Mouse (Mus musculus) liver, adult 2 months (tissue): ENCODE measurements around the gene Fbxl21. TPM values are rescaled to one million over a fixed set of nuclear protein-coding genes. Genes with fewer than 3 reads are reported as not detected.

Experiments used
- DNase-seq: peaks from one replicate; pipeline ENCODE4 v3.0.0-alpha.2; 2011; ENCODE audit warnings: low read depth, low spot score; ENCODE audit errors: extremely low read depth
- H3K27ac ChIP-seq: fragments of 200-500 bp; replicated peaks from 2 replicates; pipeline ENCODE4 v1.5.1; 2012; ENCODE audit warnings: low read depth, mild to moderate bottlenecking, control low read depth, inconsistent platforms, low read length; ENCODE audit not compliant: insufficient read depth
- H3K27me3 ChIP-seq: fragments of 200-500 bp; 2 replicates; pipeline ENCODE4 v1.6.1; 2012; ENCODE audit warnings: mild to moderate bottlenecking, moderate library complexity, low read length, inconsistent platforms; ENCODE audit not compliant: control insufficient read depth, insufficient read depth
- H3K36me3 ChIP-seq: fragments of 200-500 bp; 2 replicates; pipeline ENCODE4 v1.6.1; 2012; ENCODE audit warnings: low read length, inconsistent platforms; ENCODE audit not compliant: control insufficient read depth, insufficient read depth
- H3K4me1 ChIP-seq: fragments of 200-500 bp; 2 replicates; pipeline ENCODE4 v1.6.1; 2011; ENCODE audit warnings: low read length; ENCODE audit not compliant: control insufficient read depth, insufficient read depth
- H3K4me3 ChIP-seq: fragments of 200-500 bp; 2 replicates; pipeline ENCODE4 v1.5.1; 2011; ENCODE audit warnings: low read depth, mild to moderate bottlenecking, control low read depth, low read length, moderate library complexity; ENCODE audit not compliant: insufficient read depth
- H3K79me2 ChIP-seq: fragments of 200-500 bp; 2 replicates; pipeline ENCODE4 v1.6.1; 2012; ENCODE audit warnings: inconsistent platforms, mild to moderate bottlenecking, low read length, moderate library complexity; ENCODE audit not compliant: control insufficient read depth, insufficient read depth
- H3K9ac ChIP-seq: fragments of 200-500 bp; 2 replicates; pipeline ENCODE4 v1.6.1; 2012; ENCODE audit warnings: low read depth, mild to moderate bottlenecking, control low read depth, inconsistent platforms, low read length
- CTCF ChIP-seq: fragments of 200-500 bp; IDR thresholded peaks from 2 replicates; pipeline ENCODE4 v1.5.1; 2011; ENCODE audit warnings: low read depth, low read length, control low read depth
- POLR2A ChIP-seq: fragments of 200-500 bp; IDR thresholded peaks from 2 replicates; pipeline ENCODE4 v1.6.1; 2011; ENCODE audit warnings: low read length, control low read depth; ENCODE audit not compliant: insufficient read depth; ENCODE audit errors: extremely low read depth
- WGBS: fragments of 180-500 bp; shearing (Covaris S2); methylation state at CpG from one replicate; pipeline ENCODE4 v1.1.7; 2018; 5-methylcytosine and 5-hydroxymethylcytosine counted together
- polyA plus RNA-seq: library from polyadenylated mRNA; depleted of rRNA; stranded (reverse); fragments of >200 nt; gene quantifications from 2 replicates; pipeline ENCODE4 v1.2.3, GENCODE M21; 2012
- total RNA-seq: library from RNA; depleted of rRNA; stranded (reverse); fragments of >200 nt; gene quantifications from 2 replicates; pipeline ENCODE4 v1.2.3, GENCODE M21; 2014

Gene Fbxl21
- total and polyA plus RNA-seq, 2 experiments: 2.4 to 2.8 TPM

- TF ChIP-seq POLR2A (no peak), CTCF (no peak)
- Histone ChIP-seq H3K36me3 (no peaks in the 10 kb centered on the region; the same call in 1 of the 2 replicates), H3K79me2 (no peaks in the 10 kb centered on the region), H3K27me3 (no peaks in the 10 kb centered on the region), H3K4me1 (peaks cover 20% of the 10 kb centered on the region), H3K27ac (peak overlapping the region; percentile 6; the same call in 1 of the 2 replicates), H3K9ac (no peak overlapping the region), H3K4me3 (no peak overlapping the region)
- DNase-seq: peak; percentile 84
- 11% methylated on average over 4 of the region's 4 CpGs for WGBS
These were observed 27.1 kb downstream of the Fbxl21 start for GRCm38 (mm10) chr13:56549364-56549763.

GRCm38 (mm10) chr13:56550574-56550973 lies 28.3 kb downstream of the Fbxl21 start:
- Histone ChIP-seq H3K79me2 (no peaks in the 10 kb centered on the region), H3K4me3 (no peak overlapping the region), H3K36me3 (no peaks in the 10 kb centered on the region), H3K27ac (peak overlapping the region; percentile 39), H3K27me3 (no peaks in the 10 kb centered on the region), H3K9ac (no peak overlapping the region), H3K4me1 (peaks cover 20% of the 10 kb centered on the region)
- no peak for TF ChIP-seq CTCF
- no peak for TF ChIP-seq POLR2A
- DNase-seq: peak; percentile 99
- WGBS: 11% methylated on average over 1 of the region's 1 CpGs

- H3K79me2 ChIP-seq: no peaks in the 10 kb centered on the region
- H3K27ac ChIP-seq: no peak overlapping the region
- WGBS: 81% methylated on average over 6 of the region's 6 CpGs
- peaks cover 20% of the 10 kb centered on the region for H3K4me1 ChIP-seq
- H3K27me3 ChIP-seq: no peaks in the 10 kb centered on the region
- TF ChIP-seq CTCF: no peak
- no peak for TF ChIP-seq POLR2A
- no peak for DNase-seq
- H3K9ac ChIP-seq: no peak overlapping the region
- no peak overlapping the region for H3K4me3 ChIP-seq
- H3K36me3 ChIP-seq: no peaks in the 10 kb centered on the region
These were observed 29.4 kb downstream of the Fbxl21 start for GRCm38 (mm10) chr13:56551661-56552060.

DNA sequence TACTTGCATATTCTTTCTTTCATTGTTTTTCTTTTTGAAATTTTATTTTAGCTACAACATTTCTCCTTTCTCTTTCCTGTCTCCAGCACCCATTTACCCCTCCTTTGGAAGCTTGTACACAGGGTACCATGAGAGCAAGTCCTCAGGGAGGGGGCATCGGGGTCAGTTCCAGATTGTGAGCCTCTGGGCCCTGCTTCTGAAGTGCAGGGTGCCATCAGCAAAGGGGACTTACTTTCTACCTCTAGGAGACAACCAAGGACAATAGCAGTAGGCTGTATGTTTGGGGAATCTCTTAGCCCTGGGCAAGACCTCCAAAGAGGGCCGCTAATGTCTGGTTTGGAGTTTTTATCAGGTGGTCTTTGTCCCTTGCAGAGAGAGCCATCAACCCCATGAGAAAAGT lies 31.7 kb downstream of the Fbxl21 start:
- no peaks in the 10 kb centered on the region for H3K36me3 ChIP-seq
- no peak for DNase-seq
- H3K9ac ChIP-seq: no peak overlapping the region
- TF ChIP-seq POLR2A (no peak), CTCF (no peak)
- H3K4me3 ChIP-seq: no peak overlapping the region
- no peak overlapping the region for H3K27ac ChIP-seq
- H3K4me1 ChIP-seq: peaks cover 21% of the 10 kb centered on the region
- no peaks in the 10 kb centered on the region for H3K27me3 ChIP-seq
- 56% methylated on average over 2 of the region's 2 CpGs for WGBS
- H3K79me2 ChIP-seq: no peaks in the 10 kb centered on the region

DNA sequence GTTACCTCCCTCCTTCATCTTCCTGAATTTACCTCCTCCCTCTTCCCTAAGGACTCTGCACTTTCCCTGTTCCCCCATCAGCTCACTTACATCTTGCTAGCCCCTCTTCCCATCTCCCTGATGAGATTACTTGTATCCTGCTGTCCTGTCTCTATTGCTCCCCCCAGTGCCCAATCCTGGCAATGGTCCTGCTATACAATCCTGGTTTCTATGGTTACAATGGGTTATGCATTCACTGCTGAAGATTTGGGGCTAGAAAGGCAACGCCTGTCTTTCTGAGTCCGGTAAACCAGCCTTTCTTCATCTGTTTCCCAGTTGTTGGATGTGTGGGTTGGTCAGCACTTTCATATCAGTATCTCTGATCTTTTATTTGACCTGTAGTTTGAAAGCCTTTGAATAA lies 32.1 kb downstream of the Fbxl21 start:
- H3K79me2 ChIP-seq: no peaks in the 10 kb centered on the region
- no peaks in the 10 kb centered on the region for H3K27me3 ChIP-seq
- H3K36me3 ChIP-seq: no peaks in the 10 kb centered on the region
- no peak for TF ChIP-seq POLR2A
- no peak; the same call in 1 of the 2 replicates for TF ChIP-seq CTCF
- peaks cover 22% of the 10 kb centered on the region for H3K4me1 ChIP-seq
- H3K27ac ChIP-seq: no peak overlapping the region
- H3K4me3 ChIP-seq: no peak overlapping the region
- 41% methylated on average over 2 of the region's 2 CpGs for WGBS
- H3K9ac ChIP-seq: no peak overlapping the region
- no peak for DNase-seq

DNA sequence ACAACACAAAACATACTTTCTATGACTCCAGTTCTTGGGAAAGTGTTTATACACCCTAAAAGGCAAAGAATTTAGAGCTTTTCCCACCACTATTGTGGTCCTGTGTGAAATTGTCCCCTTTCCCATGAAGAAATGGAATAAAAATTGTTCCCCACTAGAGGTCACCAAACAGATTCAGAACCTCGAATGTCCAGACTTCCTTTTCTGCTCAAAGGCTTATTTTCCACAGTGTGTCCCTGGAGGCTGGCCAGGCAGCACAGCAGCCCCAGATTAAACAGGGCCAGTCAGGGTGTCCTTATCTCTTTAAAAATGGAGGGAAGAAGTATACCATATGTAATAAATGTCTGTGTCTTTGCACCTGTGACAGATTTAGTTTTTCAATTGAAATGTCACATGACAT lies 33.7 kb downstream of the Fbxl21 start:
- Histone ChIP-seq H3K27ac (no peak overlapping the region), H3K36me3 (no peaks in the 10 kb centered on the region), H3K79me2 (no peaks in the 10 kb centered on the region), H3K4me3 (no peak overlapping the region), H3K9ac (no peak overlapping the region), H3K4me1 (peaks cover 26% of the 10 kb centered on the region), H3K27me3 (no peaks in the 10 kb centered on the region)
- peak; percentile 48 for TF ChIP-seq CTCF
- no peak for TF ChIP-seq POLR2A
- DNase-seq: peak; percentile 70
- 0% methylated on average over 1 of the region's 1 CpGs for WGBS
